Mouse (Mus musculus): ENCODE measurements around the gene Ripor3.

DNA sequence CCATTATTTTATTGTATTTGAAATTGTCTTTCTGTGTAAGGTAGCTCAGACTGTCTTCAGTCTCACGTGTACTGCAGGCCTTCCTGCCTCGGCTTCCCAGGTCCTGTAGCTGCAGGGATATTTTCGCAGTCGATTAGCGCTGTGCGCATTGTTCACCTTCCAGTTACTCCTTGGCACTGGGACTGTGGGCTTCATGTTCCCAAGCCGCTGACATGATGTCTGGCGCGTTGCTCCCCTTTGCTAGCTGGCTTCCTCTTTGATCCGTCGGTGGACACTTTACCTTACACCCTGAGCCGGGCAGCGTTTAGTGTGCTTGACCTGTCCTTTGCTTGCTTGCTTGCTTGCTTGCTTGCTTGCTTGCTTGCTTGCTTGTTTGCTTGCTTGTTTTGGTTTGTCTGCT lies 61.9 kb downstream of the Ripor3 start:
- TF ChIP-seq TAL1 (IDR thresholded peaks at IDR 0.05; ENCODE audit: low read length) (no peak), GATA1 (IDR thresholded peaks at IDR 0.05; ENCODE audit: low read length) (no peak)

Measured in erythroblast, embryonic 14.5 days (primary cell).